Mouse (Mus musculus) lung, embryonic 16.5 days (tissue): ENCODE data around the gene Mypop. TPM values are rescaled to one million over a fixed set of nuclear protein-coding genes. Genes with fewer than 3 reads are reported as not detected.

ENCODE experiments used
- ATAC-seq: fragments of 200-750 bp; cut with Nextera tagmentation; 2 replicates; pipeline ENCODE4 v1.8.0; 2017; ENCODE audit warnings: low read depth, mild to moderate bottlenecking, moderate library complexity
- H3K27ac ChIP-seq: fragments of 300-500 bp; sonication (generic); 2 replicates; pipeline ENCODE4 v1.5.1; 2014; ENCODE audit warnings: mild to moderate bottlenecking, control low read depth, low read length
- H3K27me3 ChIP-seq: fragments of 300-500 bp; sonication (generic); 2 replicates; pipeline ENCODE4 v1.6.1; 2014; ENCODE audit warnings: low read depth, low read length, mixed read lengths; ENCODE audit not compliant: control insufficient read depth, insufficient read depth
- H3K36me3 ChIP-seq: fragments of 300-500 bp; sonication (generic); 2 replicates; pipeline ENCODE4 v1.6.1; 2014; ENCODE audit warnings: low read length; ENCODE audit not compliant: control insufficient read depth, insufficient read depth
- H3K4me1 ChIP-seq: fragments of 300-500 bp; sonication (generic); replicated peaks from 2 replicates; pipeline ENCODE4 v1.6.1; 2014; ENCODE audit warnings: low read length, mixed read lengths; ENCODE audit not compliant: control insufficient read depth, insufficient read depth
- H3K4me2 ChIP-seq: fragments of 300-500 bp; sonication (generic); 2 replicates; pipeline ENCODE4 v1.6.1; 2014; ENCODE audit warnings: low read depth, low read length, control low read depth
- H3K4me3 ChIP-seq: fragments of 300-500 bp; sonication (generic); 2 replicates; pipeline ENCODE4 v1.5.1; 2014; ENCODE audit warnings: mild to moderate bottlenecking, low read length, control low read depth
- H3K9ac ChIP-seq: fragments of 300-500 bp; sonication (generic); 2 replicates; pipeline ENCODE4 v1.6.1; 2014; ENCODE audit warnings: low read length, control low read depth
- H3K9me3 ChIP-seq: fragments of 300-500 bp; sonication (generic); 2 replicates; pipeline ENCODE4 v1.6.1; 2016; ENCODE audit warnings: low read length; ENCODE audit not compliant: control insufficient read depth
- WGBS: fragments of 180-500 bp; shearing (Covaris S2); extraction: QIAGEN DNeasy Blood & Tissue Kit; methylation state at CpG from one replicate; pipeline ENCODE4 v1.1.7; 2014; 5-methylcytosine and 5-hydroxymethylcytosine counted together
- polyA plus RNA-seq: library from polyadenylated mRNA; unstranded; fragments of >200 nt; fragmentation: Nextera tagmentation; extraction: Ambion mirVana; gene quantifications from 2 replicates; pipeline ENCODE4 v1.2.1, GENCODE M21; 2015

The Mypop gene
- polyA plus RNA-seq, 1 experiment from 2014 or later = 2.8 TPM

DNA sequence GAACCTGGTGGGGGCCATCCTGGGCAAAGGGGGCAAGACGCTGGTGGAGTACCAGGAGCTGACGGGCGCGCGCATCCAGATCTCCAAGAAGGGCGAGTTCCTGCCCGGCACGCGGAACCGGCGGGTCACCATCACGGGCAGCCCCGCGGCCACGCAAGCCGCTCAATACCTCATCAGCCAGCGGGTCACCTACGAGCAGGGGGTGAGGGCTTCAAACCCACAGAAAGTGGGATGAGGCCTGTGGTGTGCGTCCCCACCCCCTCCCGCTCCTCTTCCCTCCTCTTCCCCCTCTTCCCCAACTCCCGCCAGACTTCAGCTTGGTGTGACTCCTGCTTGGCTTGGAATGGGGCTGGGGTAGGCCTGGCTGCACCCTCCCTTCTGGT is 32.7 kb upstream of the Mypop start:
- peak overlapping the region; percentile 72 for H3K9ac ChIP-seq

GRCm38 (mm10) chr7:18959446-18959845 is 31.6 kb upstream of the Mypop start:
- Histone ChIP-seq H3K36me3 (no peaks in the 10 kb centered on the region), H3K9me3 (no peaks in the 10 kb centered on the region), H3K4me3 (no peak overlapping the region), H3K27ac (peak overlapping the region; percentile 28), H3K27me3 (peaks cover 54% of the 10 kb centered on the region), H3K9ac (no peak overlapping the region), H3K4me1 (peaks cover 19% of the 10 kb centered on the region), H3K4me2 (no peak overlapping the region)
- 38% methylated on average over 8 of the region's 8 CpGs for WGBS
- peak; percentile 10; the same call in 1 of the 2 replicates for ATAC-seq

More for the DNA sequence above, 32.7 kb upstream of the Mypop start:
- no peaks in the 10 kb centered on the region for H3K36me3 ChIP-seq
- H3K27ac ChIP-seq = no peak overlapping the region
- no peaks in the 10 kb centered on the region for H3K9me3 ChIP-seq
- H3K4me2 ChIP-seq = peak overlapping the region; percentile 93
- 2% methylated on average over 21 of the region's 21 CpGs for WGBS
- peaks cover 44% of the 10 kb centered on the region for H3K27me3 ChIP-seq
- H3K4me3 ChIP-seq = peak overlapping the region; percentile 64
- peaks cover 19% of the 10 kb centered on the region for H3K4me1 ChIP-seq
- ATAC-seq = peak; percentile 26; the same call in 1 of the 2 replicates

DNA sequence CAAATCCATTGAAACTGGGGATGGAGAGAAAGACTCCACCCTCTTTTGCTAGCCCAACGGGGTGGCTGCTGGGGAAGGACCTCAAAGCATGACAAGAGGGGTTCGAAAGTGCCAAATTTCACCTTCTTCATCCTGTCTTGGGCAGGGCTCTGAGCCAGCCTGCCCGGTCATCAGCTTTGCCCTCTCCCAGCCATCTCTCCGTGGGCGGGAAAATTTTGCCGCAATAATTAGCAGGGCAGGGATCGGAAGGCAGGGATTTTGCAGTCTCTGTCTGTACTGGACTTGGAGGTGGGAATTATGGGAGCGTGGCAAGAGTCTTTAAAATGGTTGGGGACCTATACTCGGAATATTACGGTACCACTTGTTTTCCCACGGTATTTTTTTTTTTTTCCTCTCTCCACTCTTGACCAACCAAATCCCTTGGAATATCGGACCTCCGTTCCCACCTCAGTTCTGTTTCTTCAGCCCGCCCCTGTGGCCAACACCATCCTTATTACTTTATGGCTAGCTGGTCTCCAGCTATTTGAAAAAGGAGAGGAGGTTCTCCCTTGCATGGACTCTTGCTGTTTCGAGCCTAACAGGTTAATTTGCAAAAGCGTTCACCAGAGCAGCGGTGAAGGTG is 28.8 kb upstream of the Mypop start:
- Histone ChIP-seq H3K4me2 (peak overlapping the region; percentile 27), H3K9ac (no peak overlapping the region), H3K27me3 (peaks cover 62% of the 10 kb centered on the region), H3K36me3 (no peaks in the 10 kb centered on the region), H3K4me3 (0 out of 2 replicates have a peak overlapping the region, but pooled peaks have one; percentile 9), H3K4me1 (peaks cover 16% of the 10 kb centered on the region), H3K27ac (no peak overlapping the region), H3K9me3 (no peaks in the 10 kb centered on the region)
- 2% methylated on average over 17 of the region's 17 CpGs for WGBS
- ATAC-seq = no peak

- no peaks in the 10 kb centered on the region for H3K36me3 ChIP-seq
- H3K9me3 ChIP-seq = no peaks in the 10 kb centered on the region
- ATAC-seq = no peak
- H3K27ac ChIP-seq = no peak overlapping the region
- 6% methylated on average over 17 of the region's 20 CpGs for WGBS
- H3K4me1 ChIP-seq = peaks cover 13% of the 10 kb centered on the region
- H3K4me3 ChIP-seq = 0 out of 2 replicates have a peak overlapping the region, but pooled peaks have one; percentile 9
- peak overlapping the region; percentile 27 for H3K4me2 ChIP-seq
- H3K9ac ChIP-seq = no peak overlapping the region; the same call in 1 of the 2 replicates
- peaks cover 62% of the 10 kb centered on the region for H3K27me3 ChIP-seq
Measured at GRCm38 (mm10) chr7:18962795-18963194, 28.2 kb upstream of the Mypop start.

- Histone ChIP-seq H3K9me3 (no peaks in the 10 kb centered on the region), H3K36me3 (no peaks in the 10 kb centered on the region), H3K4me1 (peaks cover 13% of the 10 kb centered on the region), H3K9ac (no peak overlapping the region), H3K27me3 (peaks cover 62% of the 10 kb centered on the region), H3K27ac (no peak overlapping the region), H3K4me2 (no peak overlapping the region), H3K4me3 (no peak overlapping the region)
- WGBS = 2% methylated on average over 19 of the region's 19 CpGs
- no peak for ATAC-seq
Measured at GRCm38 (mm10) chr7:18963294-18963843, 27.7 kb upstream of the Mypop start.

GRCm38 (mm10) chr7:18965312-18965711 is 25.7 kb upstream of the Mypop start:
- H3K27me3 ChIP-seq = peaks cover 52% of the 10 kb centered on the region
- H3K36me3 ChIP-seq = no peaks in the 10 kb centered on the region
- 76% methylated on average over 5 of the region's 5 CpGs for WGBS
- no peak overlapping the region for H3K27ac ChIP-seq
- no peak overlapping the region for H3K4me2 ChIP-seq
- no peak for ATAC-seq
- H3K4me1 ChIP-seq = 0 out of 2 replicates have a peak, but pooled peaks cover 9% of the 10 kb centered on the region
- no peak overlapping the region for H3K4me3 ChIP-seq
- no peak overlapping the region for H3K9ac ChIP-seq
- H3K9me3 ChIP-seq = no peaks in the 10 kb centered on the region

GRCm38 (mm10) chr7:18967603-18968002 is 23.4 kb upstream of the Mypop start:
- H3K9ac ChIP-seq = no peak overlapping the region
- no peak; the same call in 1 of the 2 replicates for ATAC-seq
- H3K27me3 ChIP-seq = peaks cover 31% of the 10 kb centered on the region

GRCm38 (mm10) chr7:18970956-18971355 is 20.1 kb upstream of the Mypop start:
- Histone ChIP-seq H3K4me1 (no peaks in the 10 kb centered on the region), H3K27ac (no peak overlapping the region), H3K36me3 (no peaks in the 10 kb centered on the region), H3K9ac (no peak overlapping the region), H3K4me3 (no peak overlapping the region), H3K27me3 (peaks cover under 1% of the 10 kb centered on the region), H3K9me3 (no peaks in the 10 kb centered on the region), H3K4me2 (no peak overlapping the region)
- ATAC-seq = no peak
- 85% methylated on average over 3 of the region's 3 CpGs for WGBS

More at GRCm38 (mm10) chr7:18967603-18968002, 23.4 kb upstream of the Mypop start:
- H3K4me1 ChIP-seq = 0 out of 2 replicates have a peak, but pooled peaks cover 4% of the 10 kb centered on the region
- 6% methylated on average over 8 of the region's 8 CpGs for WGBS
- no peak overlapping the region for H3K4me3 ChIP-seq
- no peak overlapping the region for H3K4me2 ChIP-seq
- no peaks in the 10 kb centered on the region for H3K36me3 ChIP-seq
- no peaks in the 10 kb centered on the region for H3K9me3 ChIP-seq
- H3K27ac ChIP-seq = no peak overlapping the region

DNA sequence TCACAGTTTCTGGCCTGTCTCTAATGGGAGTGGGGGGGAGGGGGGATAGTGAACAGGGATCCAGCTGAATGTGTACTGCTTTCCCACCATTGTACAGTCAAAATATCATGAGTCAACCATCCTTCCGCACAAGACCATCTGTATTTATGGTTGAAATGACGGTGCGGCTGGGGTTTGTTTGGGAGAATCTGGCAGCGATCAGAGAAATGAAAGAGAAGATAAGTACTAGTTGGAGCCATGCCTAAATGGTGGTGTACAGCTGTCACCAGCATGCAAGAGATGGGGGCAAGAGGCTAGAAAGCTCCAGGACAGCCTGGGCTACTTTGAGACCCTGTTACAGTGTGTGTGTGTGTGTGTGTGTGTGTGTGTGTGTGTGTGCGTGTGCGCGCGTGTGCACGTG is 12.7 kb upstream of the Mypop start:
- ATAC-seq = no peak
- Histone ChIP-seq H3K9me3 (no peaks in the 10 kb centered on the region), H3K4me1 (no peaks in the 10 kb centered on the region), H3K9ac (no peak overlapping the region), H3K36me3 (no peaks in the 10 kb centered on the region), H3K4me3 (no peak overlapping the region), H3K27ac (no peak overlapping the region), H3K27me3 (no peaks in the 10 kb centered on the region), H3K4me2 (no peak overlapping the region)
- WGBS = 65% methylated on average over 9 of the region's 9 CpGs
